Mouse (Mus musculus) liver, embryonic 14.5 days (tissue): ENCODE data around the gene Aldh1a3. TPM values are rescaled to one million over a fixed set of nuclear protein-coding genes. Genes with fewer than 3 reads are reported as not detected.

Experiments used
- ATAC-seq: fragments of 200-750 bp; cut with Nextera tagmentation; 2 replicates; pipeline ENCODE4 v1.8.0; 2017; ENCODE audit warnings: moderate number of reproducible peaks, mild to moderate bottlenecking, moderate library complexity; ENCODE audit not compliant: insufficient read depth
- DNase-seq, 3 experiments: peaks; one replicate each; pipeline ENCODE4 v3.0.0-alpha.2; 2012 to 2013; ENCODE audit warnings: low read depth in 3 of 3, low spot score in 3 of 3
- H3K27ac ChIP-seq: fragments of 300-500 bp; sonication (generic); 2 replicates; pipeline ENCODE4 v1.5.1; 2014; ENCODE audit warnings: moderate library complexity, mild to moderate bottlenecking, control low read depth, inconsistent platforms
- H3K27me3 ChIP-seq: fragments of 300-500 bp; sonication (generic); 2 replicates; pipeline ENCODE4 v1.6.1; 2014; ENCODE audit warnings: mild to moderate bottlenecking, low read length, moderate library complexity; ENCODE audit not compliant: control insufficient read depth, insufficient read depth
- H3K36me3 ChIP-seq: fragments of 300-500 bp; sonication (generic); replicated peaks from 2 replicates; pipeline ENCODE4 v1.6.1; 2014; ENCODE audit warnings: low read depth; ENCODE audit not compliant: control insufficient read depth, insufficient read depth
- H3K4me1 ChIP-seq, 2 experiments: fragments of 200-500 bp in 1 of 2; fragments of 300-500 bp in 1 of 2; sonication (generic) in 1 of 2; replicated peaks; 2 replicates each; pipeline ENCODE4 v1.6.1; 2012 to 2014; ENCODE audit warnings: antibody characterized with exemption in 1 of 2, inconsistent platforms in 1 of 2, low read length in 1 of 2; ENCODE audit not compliant: control insufficient read depth in 2 of 2, insufficient read depth in 2 of 2
- H3K4me2 ChIP-seq: fragments of 300-500 bp; sonication (generic); 2 replicates; pipeline ENCODE4 v1.6.1; 2014; ENCODE audit warnings: low read depth, mild to moderate bottlenecking, control low read depth, moderate library complexity
- H3K4me3 ChIP-seq, 2 experiments: fragments of 200-500 bp in 1 of 2; fragments of 300-500 bp in 1 of 2; sonication (generic) in 1 of 2; 2 replicates each; pipeline ENCODE4 v1.5.1; 2012 to 2014; ENCODE audit warnings: low read depth in 2 of 2, low read length in 2 of 2, mild to moderate bottlenecking in 2 of 2, control low read depth in 1 of 2, inconsistent platforms in 1 of 2, moderate library complexity in 1 of 2; ENCODE audit not compliant: insufficient read depth in 1 of 2
- H3K9ac ChIP-seq: fragments of 300-500 bp; sonication (generic); replicated peaks from 2 replicates; pipeline ENCODE4 v1.6.1; 2014; ENCODE audit warnings: mild to moderate bottlenecking, control low read depth, moderate library complexity
- H3K9me3 ChIP-seq: fragments of 300-500 bp; sonication (generic); 2 replicates; pipeline ENCODE4 v1.6.1; 2016; ENCODE audit warnings: low read length, mixed read lengths; ENCODE audit not compliant: control insufficient read depth
- CTCF ChIP-seq: IDR thresholded peaks from 2 replicates; pipeline ENCODE4 v1.5.1; 2016; ENCODE audit warnings: antibody characterized with exemption, low read depth, control low read depth
- EP300 ChIP-seq: IDR thresholded peaks from 2 replicates; pipeline ENCODE4 v1.6.1; 2016; ENCODE audit warnings: antibody characterized with exemption, low read depth
- WGBS: fragments of 180-500 bp; shearing (Covaris S2); extraction: QIAGEN DNeasy Blood & Tissue Kit; methylation state at CpG from one replicate; pipeline ENCODE4 v1.1.7; 2014; ENCODE audit not compliant: insufficient replicate concordance; 5-methylcytosine and 5-hydroxymethylcytosine counted together
- polyA plus RNA-seq, 2 experiments: library from polyadenylated mRNA; depleted of rRNA in 1 of 2; stranded (reverse) in 1 of 2; unstranded in 1 of 2; fragments of >200 nt; fragmentation: Nextera tagmentation in 1 of 2; extraction: Ambion mirVana in 1 of 2; gene quantifications; 2 replicates each; pipeline versions ENCODE4 v1.2.1 to v1.2.3; 2012 to 2014

Aldh1a3 gene
- polyA plus RNA-seq, 2 experiments: 0.25 to 0.88 TPM

DNA sequence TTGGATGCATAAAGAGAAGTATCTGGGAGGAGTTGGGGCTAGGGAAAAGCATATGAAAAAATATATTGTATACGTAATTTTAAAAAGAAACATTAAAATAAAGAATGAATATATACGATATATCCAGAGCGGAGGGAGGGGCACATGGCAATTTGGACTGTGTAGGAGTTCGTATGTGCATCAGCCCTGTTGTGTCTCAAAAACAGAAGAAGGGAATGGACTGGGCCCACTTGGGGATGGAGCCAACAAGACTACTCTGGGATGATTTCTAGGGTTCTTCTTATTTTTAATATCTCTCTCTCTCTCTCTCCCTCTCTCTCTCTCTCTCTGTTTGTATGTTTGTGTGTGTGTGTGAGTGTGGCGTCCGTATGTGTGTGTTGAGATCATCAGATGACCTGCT is 40.9 kb downstream of the Aldh1a3 start:
- Histone ChIP-seq H3K9me3 (no peaks in the 10 kb centered on the region), H3K4me3 (no peak overlapping the region), H3K4me2 (no peak overlapping the region), H3K36me3 (no peaks in the 10 kb centered on the region), H3K9ac (no peak overlapping the region), H3K27ac (no peak overlapping the region), H3K4me1 (peaks cover 0 to 15% of the 10 kb centered on the region in 2 experiments; a peak in 1 of 4 replicates), H3K27me3 (no peaks in the 10 kb centered on the region; the same call in 1 of the 2 replicates)
- DNase-seq (no peak), ATAC-seq (no peak)
- 83% methylated on average over 6 of the region's 6 CpGs for WGBS
- TF ChIP-seq EP300 (no peak), CTCF (no peak)

GRCm38 (mm10) chr7:66385826-66386225 is 41.5 kb downstream of the Aldh1a3 start:
- ATAC-seq (no peak), DNase-seq (no peak)
- Histone ChIP-seq H3K9ac (no peak overlapping the region), H3K4me2 (no peak overlapping the region), H3K27ac (no peak overlapping the region), H3K4me1 (peaks cover 0 to 15% of the 10 kb centered on the region in 2 experiments; a peak in 1 of 4 replicates), H3K36me3 (no peaks in the 10 kb centered on the region), H3K4me3 (no peak overlapping the region), H3K27me3 (no peaks in the 10 kb centered on the region; the same call in 1 of the 2 replicates), H3K9me3 (no peaks in the 10 kb centered on the region)
- TF ChIP-seq CTCF: no peak
- no peak for TF ChIP-seq EP300
- WGBS: 80% methylated on average over 12 of the region's 12 CpGs

DNA sequence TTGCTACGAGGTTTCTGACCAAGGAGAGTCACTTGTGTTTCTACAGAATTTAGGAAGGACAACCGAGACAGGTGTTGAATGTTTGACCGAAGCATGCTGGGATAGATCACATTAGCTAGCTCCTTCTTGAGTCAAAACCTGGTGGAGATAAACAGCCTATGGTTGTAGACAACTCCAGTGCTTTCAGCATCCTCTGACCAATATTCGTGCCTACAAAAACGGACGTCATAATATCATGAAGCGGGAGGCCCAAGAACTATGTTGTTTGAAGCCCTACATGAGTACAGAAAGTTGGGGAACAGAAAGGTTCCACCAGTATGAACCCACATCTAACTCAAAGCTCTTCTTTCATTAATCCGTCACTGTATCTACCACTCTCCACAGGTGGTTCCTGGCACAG is 42.4 kb downstream of the Aldh1a3 start:
- no peak for DNase-seq
- Histone ChIP-seq H3K4me3 (no peak overlapping the region), H3K9ac (no peak overlapping the region), H3K27me3 (no peaks in the 10 kb centered on the region; the same call in 1 of the 2 replicates), H3K36me3 (no peaks in the 10 kb centered on the region), H3K4me2 (no peak overlapping the region), H3K4me1 (peaks cover 0 to 15% of the 10 kb centered on the region in 2 experiments; a peak in 1 of 4 replicates), H3K27ac (no peak overlapping the region), H3K9me3 (no peaks in the 10 kb centered on the region)
- TF ChIP-seq CTCF: no peak
- no peak for TF ChIP-seq EP300
- ATAC-seq: no peak
- WGBS: 71% methylated on average over 8 of the region's 8 CpGs

GRCm38 (mm10) chr7:66384213-66384612 is 43.1 kb downstream of the Aldh1a3 start:
- Histone ChIP-seq H3K27ac (no peak overlapping the region), H3K36me3 (no peaks in the 10 kb centered on the region), H3K9ac (no peak overlapping the region), H3K27me3 (no peaks in the 10 kb centered on the region; the same call in 1 of the 2 replicates), H3K4me2 (no peak overlapping the region), H3K4me3 (no peak overlapping the region), H3K4me1 (peaks cover 0 to 15% of the 10 kb centered on the region in 2 experiments; a peak in 1 of 4 replicates), H3K9me3 (no peaks in the 10 kb centered on the region)
- DNase-seq (no peak), ATAC-seq (no peak)
- 49% methylated on average over 5 of the region's 5 CpGs for WGBS
- no peak for TF ChIP-seq CTCF
- TF ChIP-seq EP300: no peak

- ATAC-seq: no peak
- Histone ChIP-seq H3K36me3 (no peaks in the 10 kb centered on the region), H3K4me1 (peaks cover 0 to 1% of the 10 kb centered on the region in 2 experiments; a peak in 1 of 4 replicates), H3K27me3 (no peaks in the 10 kb centered on the region), H3K9me3 (no peaks in the 10 kb centered on the region), H3K4me2 (no peak overlapping the region), H3K9ac (no peak overlapping the region), H3K4me3 (no peak overlapping the region), H3K27ac (no peak overlapping the region)
- no peak for DNase-seq
- WGBS: 64% methylated on average over 10 of the region's 10 CpGs
- TF ChIP-seq CTCF (no peak), EP300 (no peak)
Measured at GRCm38 (mm10) chr7:66376560-66376959, 50.8 kb downstream of the Aldh1a3 start.
